Mouse (Mus musculus) inflammation-experienced regulatory T-cells (primary cell): ENCODE measurements around the gene Tmem97. TPM values are rescaled to one million over a fixed set of nuclear protein-coding genes. Genes with fewer than 3 reads are reported as not detected.

Experiments used
- polyA plus RNA-seq, 2 experiments: library from polyadenylated mRNA; unstranded; fragments of 100-300 nt; shearing (Covaris generic); gene quantifications; one replicate each; pipeline ENCODE4 v1.2.1; 2017

The Tmem97 gene
- 10 to 100 TPM in 1 of 2 experiments, 1 to 10 TPM in 1; 9.5 to 14.8 TPM for polyA plus RNA-seq

GRCm38 (mm10) chr11:78550168-78551058 is at the start of gene Tmem97:
Tmem97 (minus strand) TSS chr11:78550777.

GRCm38 (mm10) chr11:78536080-78536689 is 14.4 kb downstream of the Tmem97 start, which contains the start of the genes Tnfaip1 and Ift20:
Tnfaip1 (minus strand) TSS chr11:78536332.
Ift20 (plus strand) TSS chr11:78536361.

GRCm38 (mm10) chr11:78512025-78512957 is 38.3 kb downstream of the Tmem97 start, which contains the start of the genes Tmem199 and Poldip2:
Tmem199 (minus strand) TSS chr11:78512172.
Poldip2 (plus strand) TSS chr11:78512193.

GRCm38 (mm10) chr11:78502909-78503650 is 47.5 kb downstream of the Tmem97 start, which contains the start of gene Sebox:
Sebox (plus strand) TSS chr11:78503447.

GRCm38 (mm10) chr11:78499004-78499403 is 51.6 kb downstream of the Tmem97 start, which contains the start of gene Vtn:
Vtn (plus strand) TSS chr11:78499091.

GRCm38 (mm10) chr11:78497544-78498522 is 52.7 kb downstream of the Tmem97 start, which contains the start of gene Sarm1:
Sarm1 (minus strand) TSS chr11:78497754.

Other genes starting within 250 kb of the Tmem97 start
- 1 to 10 TPM; 1.8 to 2.6 TPM for gene Spag5, start 249.2 kb downstream of the Tmem97 start, polyA plus RNA-seq
- gene Aldoc, start 227.8 kb downstream of the Tmem97 start, polyA plus RNA-seq = 10 to 100 TPM in 1 of 2 experiments, 1 to 10 TPM in 1; 4.7 to 11.9 TPM
- 100 to 1,000 TPM in 1 of 2 experiments, 10 to 100 TPM in 1; 97.8 to 113 TPM for gene Pigs, start 222.4 kb downstream of the Tmem97 start, polyA plus RNA-seq
- 10 to 100 TPM; 58.4 to 82.5 TPM for gene Unc119, start 207.3 kb downstream of the Tmem97 start, polyA plus RNA-seq
- under 1 TPM; 0.30 to 0.45 TPM for gene Foxn1, start 164.2 kb downstream of the Tmem97 start, polyA plus RNA-seq
- gene Slc13a2, start 128.6 kb downstream of the Tmem97 start, polyA plus RNA-seq = not detected
- gene Slc46a1, start 85.1 kb downstream of the Tmem97 start, polyA plus RNA-seq = 1 to 10 TPM; 2.6 to 3.1 TPM
- 1 to 10 TPM; 3.5 to 8.3 TPM for gene Sarm1, start 53.0 kb downstream of the Tmem97 start, polyA plus RNA-seq
- gene Vtn, start 51.7 kb downstream of the Tmem97 start, polyA plus RNA-seq = 1 to 10 TPM in 1 of 2 experiments, not detected in 1; 7.0 TPM
- gene Sebox, start 47.3 kb downstream of the Tmem97 start, polyA plus RNA-seq = under 1 TPM in 1 of 2 experiments, not detected in 1; 0.28 TPM
- gene Tmem199, start 38.6 kb downstream of the Tmem97 start, polyA plus RNA-seq = 10 to 100 TPM; 25.5 to 38.7 TPM
- 10 to 100 TPM; 38.5 to 41.9 TPM for gene Poldip2, start 38.6 kb downstream of the Tmem97 start, polyA plus RNA-seq
- gene Tnfaip1, start 14.4 kb downstream of the Tmem97 start, polyA plus RNA-seq = 10 to 100 TPM; 14.9 to 16.2 TPM
- gene Ift20, start 14.4 kb downstream of the Tmem97 start, polyA plus RNA-seq = 100 to 1,000 TPM in 1 of 2 experiments, 10 to 100 TPM in 1; 74.9 to 107 TPM
- gene Nlk, start 146.6 kb upstream of the Tmem97 start, polyA plus RNA-seq = 10 to 100 TPM; 10.0 to 11.1 TPM
- 10 to 100 TPM; 42.4 to 48.2 TPM for gene Ccnq, start 201.0 kb upstream of the Tmem97 start, polyA plus RNA-seq